Mouse (Mus musculus): ENCODE measurements at regions not wholly inside any gene's neighbourhood (a gene's known extent, or its start where the extent isn't known, plus 50 kb on each side); places are given as distances from the start of the nearest gene placed in this dataset.

GRCm38 (mm10) chr11:104072591-104073183 lies 60.0 kb upstream of the Crhr1 start:
- no peak overlapping the region for H3K9ac ChIP-seq (ENCODE audit: low read length)
- 95% methylated on average over 38 of the region's 38 CpGs for WGBS
- no peak for ATAC-seq (ENCODE audit: low FRiP score)

DNA sequence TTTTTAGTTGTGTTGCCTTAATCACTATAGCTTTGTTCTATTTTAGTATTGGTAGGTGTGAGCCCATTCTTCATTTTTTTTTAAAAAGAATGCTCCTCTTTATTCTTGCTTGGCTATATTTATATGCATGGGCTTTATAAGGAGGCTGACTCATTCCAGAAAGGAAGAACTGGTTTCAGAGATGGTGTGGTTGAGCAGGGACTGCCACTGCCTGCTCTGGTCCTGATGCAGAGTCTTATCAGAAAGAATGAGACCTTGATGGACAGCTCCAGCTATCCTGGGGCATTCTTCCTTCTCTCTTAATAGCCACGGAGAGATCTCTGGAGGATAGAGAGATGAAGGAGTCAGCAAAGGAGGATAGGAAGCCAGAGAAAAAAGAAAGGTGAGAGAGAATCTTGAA lies 57.9 kb upstream of the Crhr1 start:
- H3K4me1 ChIP-seq (ENCODE audit: control insufficient read depth, insufficient read depth, low read length): no peaks in the 10 kb centered on the region
- WGBS: 75% methylated on average over 1 of the region's 1 CpGs
- ATAC-seq (ENCODE audit: low FRiP score): no peak

More at GRCm38 (mm10) chr11:104072591-104073183, 60.0 kb upstream of the Crhr1 start:
- Histone ChIP-seq H3K27me3 (ENCODE audit: control insufficient read depth, insufficient read depth, low read length) (no peaks in the 10 kb centered on the region), H3K4me2 (no peak overlapping the region), H3K4me3 (ENCODE audit: low read depth, low read length) (no peak overlapping the region), H3K27ac (ENCODE audit: low read depth, low read length) (no peak overlapping the region), H3K36me3 (ENCODE audit: control insufficient read depth, insufficient read depth, low read length) (no peaks in the 10 kb centered on the region), H3K4me1 (ENCODE audit: control insufficient read depth, insufficient read depth, low read length) (no peaks in the 10 kb centered on the region), H3K9me3 (ENCODE audit: control insufficient read depth, low read length) (no peaks in the 10 kb centered on the region)
- DNase-seq (ENCODE audit: low spot score, missing footprints): no peak

DNA sequence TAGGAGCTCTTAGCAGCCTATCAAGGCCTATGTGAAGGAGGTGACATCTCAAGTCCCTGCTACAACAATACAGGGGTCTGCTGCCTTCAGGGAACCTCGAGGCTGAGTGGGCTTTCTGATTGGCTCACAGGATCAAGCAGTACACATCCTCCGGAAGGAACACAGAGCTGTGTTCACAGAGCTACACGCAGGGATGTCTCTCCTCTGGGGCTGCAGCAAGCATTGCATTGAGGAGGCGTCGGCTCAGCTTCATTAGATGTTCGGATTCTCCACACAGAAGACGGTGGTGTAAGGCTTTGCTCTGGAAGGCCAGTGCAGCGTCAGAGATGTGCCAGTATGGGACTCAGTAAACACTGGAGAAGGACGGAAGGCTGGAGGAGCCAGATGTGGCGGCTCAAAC lies 57.3 kb upstream of the Crhr1 start:
- H3K27ac ChIP-seq (ENCODE audit: low read depth, low read length): no peak overlapping the region
- DNase-seq (ENCODE audit: low spot score, missing footprints) (no peak), ATAC-seq (ENCODE audit: low FRiP score) (no peak)
- 70% methylated on average over 10 of the region's 10 CpGs for WGBS
- H3K4me3 ChIP-seq (ENCODE audit: low read depth, low read length): no peak overlapping the region
- no peak overlapping the region for H3K9ac ChIP-seq (ENCODE audit: low read length)
- no peaks in the 10 kb centered on the region for H3K9me3 ChIP-seq (ENCODE audit: control insufficient read depth, low read length)
- no peak overlapping the region for H3K4me2 ChIP-seq
- no peaks in the 10 kb centered on the region for H3K27me3 ChIP-seq (ENCODE audit: control insufficient read depth, insufficient read depth, low read length)
- H3K4me1 ChIP-seq (ENCODE audit: control insufficient read depth, insufficient read depth, low read length): no peaks in the 10 kb centered on the region
- H3K36me3 ChIP-seq (ENCODE audit: control insufficient read depth, insufficient read depth, low read length): no peaks in the 10 kb centered on the region

More for the DNA sequence above, 57.9 kb upstream of the Crhr1 start:
- Histone ChIP-seq H3K4me3 (ENCODE audit: low read depth, low read length) (no peak overlapping the region), H3K9ac (ENCODE audit: low read length) (no peak overlapping the region), H3K27me3 (ENCODE audit: control insufficient read depth, insufficient read depth, low read length) (no peaks in the 10 kb centered on the region), H3K9me3 (ENCODE audit: control insufficient read depth, low read length) (no peaks in the 10 kb centered on the region), H3K27ac (ENCODE audit: low read depth, low read length) (no peak overlapping the region), H3K4me2 (no peak overlapping the region), H3K36me3 (ENCODE audit: control insufficient read depth, insufficient read depth, low read length) (no peaks in the 10 kb centered on the region)
- no peak for DNase-seq (ENCODE audit: low spot score, missing footprints)

GRCm38 (mm10) chr11:104082083-104082482 lies 50.6 kb upstream of the Crhr1 start:
- WGBS: 84% methylated on average over 3 of the region's 3 CpGs
- DNase-seq (ENCODE audit: low spot score, missing footprints): no peak
- no peaks in the 10 kb centered on the region for H3K9me3 ChIP-seq (ENCODE audit: control insufficient read depth, low read length)
- no peak for ATAC-seq (ENCODE audit: low FRiP score)
- no peak overlapping the region for H3K4me3 ChIP-seq (ENCODE audit: low read depth, low read length)
- H3K27me3 ChIP-seq (ENCODE audit: control insufficient read depth, insufficient read depth, low read length): no peaks in the 10 kb centered on the region
- no peaks in the 10 kb centered on the region for H3K4me1 ChIP-seq (ENCODE audit: control insufficient read depth, insufficient read depth, low read length)
- H3K27ac ChIP-seq (ENCODE audit: low read depth, low read length): no peak overlapping the region
- H3K36me3 ChIP-seq (ENCODE audit: control insufficient read depth, insufficient read depth, low read length): no peaks in the 10 kb centered on the region
- H3K4me2 ChIP-seq: no peak overlapping the region
- H3K9ac ChIP-seq (ENCODE audit: low read length): no peak overlapping the region
